In the genomic region with DNA sequence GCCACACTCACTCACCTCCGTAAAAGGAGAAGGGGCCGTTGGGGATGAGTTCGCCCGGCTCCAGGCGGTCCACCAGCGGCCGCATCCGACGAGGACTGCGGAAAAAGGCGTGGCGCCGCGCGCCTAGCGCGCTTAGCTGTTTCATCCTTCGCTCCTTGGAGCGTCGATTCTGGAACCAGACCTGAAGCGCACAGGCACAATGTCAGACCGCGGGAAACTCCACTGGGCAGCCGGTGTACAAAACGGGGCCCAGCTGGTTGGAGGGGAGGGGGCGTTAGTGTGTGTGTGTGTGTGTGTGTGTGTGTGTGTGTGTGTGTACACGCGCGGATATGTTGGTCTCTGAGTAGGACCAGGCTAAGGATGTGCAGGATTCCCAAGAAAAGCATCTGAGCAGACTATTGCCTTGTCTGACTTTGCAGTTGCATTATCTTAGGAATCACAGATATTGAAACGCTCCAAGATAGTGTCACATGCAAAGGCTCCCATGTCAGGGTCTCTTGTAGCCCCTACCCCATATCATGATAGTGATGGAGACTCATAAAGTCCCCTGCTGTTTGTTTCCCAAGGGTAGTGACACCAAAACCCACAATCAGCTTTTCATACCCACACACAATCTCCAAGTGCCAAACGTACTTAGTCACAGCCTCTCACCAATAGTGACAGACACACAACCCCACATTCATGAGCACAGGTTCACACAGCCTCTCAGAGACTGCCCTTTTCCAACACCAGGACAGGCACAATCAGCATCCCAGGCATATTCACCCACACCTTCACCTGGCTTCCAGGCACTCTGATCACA, we compare ENCODE assay signal across 10 mouse cellular contexts. TPM values are rescaled to one million over a fixed set of nuclear protein-coding genes. Genes with fewer than 3 reads are reported as not detected.
A peak's percentile ranks its signal among the peaks of the same experiment; 100 is the strongest.
DNase-seq lines count a peak whose midpoint lies in the region; ATAC-seq lines count a peak whose summit lies in the region.
"Had no signal": no experiment of that assay in that cellular context is flagged by ENCODE, and none has a peak within 500 bp of the region (broad histone marks: within the 10 kb centered on the region; RNA-seq: fewer than 3 reads in every experiment).

No protein-coding gene starts in this region.

- H3K4me2 ChIP-seq in limb, embryonic 12.5 days = no peak overlapping the region
- peak overlapping the region; percentile 70 for H3K4me2 ChIP-seq in neural tube, embryonic 15.5 days

- H3K9me3 ChIP-seq in limb, embryonic 12.5 days = peaks cover 8% of the 10 kb centered on the region; the same call in 1 of the 2 replicates
- no peaks in the 10 kb centered on the region for H3K9me3 ChIP-seq in neural tube, embryonic 15.5 days (replicated peaks)

- H3K27me3 ChIP-seq in limb, embryonic 12.5 days = peaks cover 94% of the 10 kb centered on the region
- peaks cover 75% of the 10 kb centered on the region for H3K27me3 ChIP-seq in neural tube, embryonic 15.5 days (replicated peaks)

- no peaks in the 10 kb centered on the region for H3K36me3 ChIP-seq in limb, embryonic 12.5 days
- no peaks in the 10 kb centered on the region for H3K36me3 ChIP-seq in neural tube, embryonic 15.5 days

- WGBS in limb, embryonic 12.5 days = 5% methylated on average over 31 of the region's 31 CpGs
- 1% methylated on average over 31 of the region's 31 CpGs for WGBS in neural tube, embryonic 15.5 days

- no peak overlapping the region for H3K9ac ChIP-seq in limb, embryonic 12.5 days (replicated peaks)
- H3K9ac ChIP-seq in neural tube, embryonic 15.5 days (replicated peaks) = peak overlapping the region; percentile 62

- peak overlapping the region; percentile 18 for H3K4me3 ChIP-seq in limb, embryonic 12.5 days (replicated peaks)
- peak overlapping the region; percentile 50 for H3K4me3 ChIP-seq in neural tube, embryonic 15.5 days (replicated peaks)

- no peak for ATAC-seq in limb, embryonic 12.5 days (ENCODE audit: insufficient number of reproducible peaks, insufficient read depth, low FRiP score, low TSS enrichment, low read depth)
- ATAC-seq in neural tube, embryonic 15.5 days (ENCODE audit: low FRiP score) = no peak

- H3K27ac ChIP-seq in limb, embryonic 12.5 days = no peak overlapping the region
- peak overlapping the region; percentile 83 for H3K27ac ChIP-seq in neural tube, embryonic 15.5 days (replicated peaks)
- H3K27ac ChIP-seq: macrophage had no signal

- peak; percentile 35 for DNase-seq in embryo, embryonic 10.5 days (ENCODE audit: low spot score)
- DNase-seq in embryo, embryonic 10 days (ENCODE audit: low spot score) = no peak
- DNase-seq in kidney, postnatal 10 days = peak; percentile 26
- DNase-seq in kidney, adult 9 months = no peak
- no peak for DNase-seq in gastrocnemius, adult 8-10 months (ENCODE audit: low spot score in 2 of 2)
- DNase-seq in frontal cortex, postnatal 14 days (ENCODE audit: low spot score in 2 of 2) = no peak

- H3K4me1 ChIP-seq in limb, embryonic 12.5 days (replicated peaks) = peaks cover 34% of the 10 kb centered on the region
- H3K4me1 ChIP-seq in neural tube, embryonic 15.5 days = peaks cover 26% of the 10 kb centered on the region

RNA-seq across cellular contexts. Expression of a gene that starts 4.9 kb away (rescaled TPM):
- polyA plus RNA-seq in limb, embryonic 12.5 days (2016; fragmentation: Nextera tagmentation; extraction: Ambion mirVana) = 0.09 TPM in 1 of 2 replicates, not detected in the other
- polyA plus RNA-seq in neural tube, embryonic 15.5 days (2015; fragmentation: Nextera tagmentation; extraction: Ambion mirVana) = 30.0 and 37.6 TPM in 2 replicates
- total RNA-seq in gastrocnemius, adult 8-10 months (2022) = not detected
- total RNA-seq: gastrocnemius, adult 18-20 months had no signal
- polyA plus RNA-seq: macrophage had no signal

RNA-seq across cellular contexts. Expression of a gene that starts 7.1 kb away (rescaled TPM):
- 46.7 and 54.5 TPM in 2 replicates for polyA plus RNA-seq in limb, embryonic 12.5 days (2016; fragmentation: Nextera tagmentation; extraction: Ambion mirVana)
- 49.8 and 53.9 TPM in 2 replicates for polyA plus RNA-seq in neural tube, embryonic 15.5 days (2015; fragmentation: Nextera tagmentation; extraction: Ambion mirVana)
- 10 to 100 TPM; 10.2 to 14.5 (median 13.7) TPM for total RNA-seq in gastrocnemius, adult 8-10 months (2022)

Comparison
In these comparisons a context has a peak if more than half of its experiments do, and no peak if none do; other contexts are left out.
1. DNase-seq: peak in embryo, embryonic 10.5 days (single experiment) and kidney, postnatal 10 days (single experiment); none in embryo, embryonic 10 days (single experiment), kidney, adult 9 months (single experiment), gastrocnemius, adult 8-10 months (0 of 2) and frontal cortex, postnatal 14 days (0 of 2).
2. RNA of a gene that starts 4.9 kb away (polyA plus RNA-seq): 30.0 to 37.6 TPM in neural tube, embryonic 15.5 days; 0.09 TPM in limb, embryonic 12.5 days; every median in the first group is over 10 times any median in the second.